Mouse (Mus musculus) gastrocnemius, postnatal 36 days (tissue): Measurements from ENCODE around the gene Gm13420. TPM values are rescaled to one million over a fixed set of nuclear protein-coding genes. Genes with fewer than 3 reads are reported as not detected.

Experiments
- DNase-seq, 2 experiments: peaks; one replicate each; pipeline ENCODE4 v3.0.0; 2022
- intact Hi-C: fragments of 180-260 bp; cut with DNase I; formaldehyde crosslinking; loops from one replicate; pipeline ENCODE4 v1.15.1; 2025
- total RNA-seq, 2 experiments: library from RNA; stranded (reverse); gene quantifications; 2 replicates each; pipeline ENCODE4 v1.2.3; 2021

Gene Gm13420
- total RNA-seq, 2 experiments from 2014 or later = not detected

DNA sequence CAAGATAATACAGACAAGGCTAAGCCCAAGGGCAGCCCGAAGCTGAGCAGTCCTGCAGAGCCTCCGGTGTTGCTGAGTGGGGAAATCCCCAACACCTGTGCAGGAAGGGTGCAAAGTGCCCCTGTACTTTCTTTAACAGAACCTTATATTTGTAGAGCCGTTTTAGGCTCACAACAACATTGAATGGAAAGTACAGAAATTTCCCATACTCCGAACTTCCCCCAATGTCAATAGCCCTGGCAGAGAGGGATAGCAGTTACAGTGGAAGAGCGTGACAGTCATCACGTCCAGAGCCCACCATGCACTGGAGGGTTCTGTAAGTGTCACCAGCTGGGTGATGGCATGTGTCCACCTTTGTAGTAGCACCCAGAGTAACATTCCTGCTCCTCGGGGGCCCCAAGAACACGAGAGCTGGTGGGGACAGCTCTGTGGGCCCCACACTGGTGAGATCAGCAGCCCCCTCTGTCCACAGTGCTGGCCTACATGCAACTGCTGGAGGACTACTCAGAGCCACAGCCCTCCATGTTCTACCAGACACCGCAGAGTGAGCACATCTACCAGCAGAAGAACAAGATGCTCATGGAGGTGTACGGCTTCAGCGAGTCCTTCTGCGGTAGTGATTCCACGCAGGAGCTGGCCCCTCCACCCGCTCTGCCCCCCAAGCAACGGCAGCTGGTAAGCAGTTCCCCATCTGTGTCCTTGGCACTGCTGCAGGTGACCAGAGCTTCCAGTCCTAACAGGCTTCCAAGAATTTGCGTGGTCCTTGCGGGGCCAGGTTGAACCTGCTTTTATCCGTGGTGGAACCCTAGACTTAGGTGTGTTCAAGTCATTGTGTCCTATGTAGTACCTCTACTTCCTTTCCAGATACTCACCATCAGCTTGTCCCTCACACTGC, 44.5 kb downstream of the Gm13420 start:
- DNase-seq = no peak
- intact Hi-C loops = no loop called here

DNA sequence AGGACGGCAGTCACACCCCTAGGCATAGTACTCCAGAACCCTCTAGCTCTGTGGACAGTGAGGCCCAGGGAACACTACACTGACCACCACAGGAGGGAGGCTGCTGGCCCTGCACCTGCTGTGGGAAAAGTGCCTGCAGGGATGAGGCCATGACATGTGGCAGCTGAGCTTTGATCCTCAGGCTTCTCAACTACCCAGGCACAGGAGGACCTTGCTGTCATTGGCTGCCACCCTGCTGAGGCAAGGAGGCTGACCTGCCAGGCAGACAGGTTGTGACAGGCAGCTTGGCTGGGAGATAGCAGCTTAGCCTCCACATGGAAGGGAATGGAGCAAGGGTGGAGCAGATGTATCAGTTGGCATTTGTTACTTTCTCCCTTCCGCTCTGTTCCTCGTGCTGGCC, 46.0 kb downstream of the Gm13420 start:
- intact Hi-C loops = no loop called here
- peak; percentile 39 to 43 for DNase-seq

DNA sequence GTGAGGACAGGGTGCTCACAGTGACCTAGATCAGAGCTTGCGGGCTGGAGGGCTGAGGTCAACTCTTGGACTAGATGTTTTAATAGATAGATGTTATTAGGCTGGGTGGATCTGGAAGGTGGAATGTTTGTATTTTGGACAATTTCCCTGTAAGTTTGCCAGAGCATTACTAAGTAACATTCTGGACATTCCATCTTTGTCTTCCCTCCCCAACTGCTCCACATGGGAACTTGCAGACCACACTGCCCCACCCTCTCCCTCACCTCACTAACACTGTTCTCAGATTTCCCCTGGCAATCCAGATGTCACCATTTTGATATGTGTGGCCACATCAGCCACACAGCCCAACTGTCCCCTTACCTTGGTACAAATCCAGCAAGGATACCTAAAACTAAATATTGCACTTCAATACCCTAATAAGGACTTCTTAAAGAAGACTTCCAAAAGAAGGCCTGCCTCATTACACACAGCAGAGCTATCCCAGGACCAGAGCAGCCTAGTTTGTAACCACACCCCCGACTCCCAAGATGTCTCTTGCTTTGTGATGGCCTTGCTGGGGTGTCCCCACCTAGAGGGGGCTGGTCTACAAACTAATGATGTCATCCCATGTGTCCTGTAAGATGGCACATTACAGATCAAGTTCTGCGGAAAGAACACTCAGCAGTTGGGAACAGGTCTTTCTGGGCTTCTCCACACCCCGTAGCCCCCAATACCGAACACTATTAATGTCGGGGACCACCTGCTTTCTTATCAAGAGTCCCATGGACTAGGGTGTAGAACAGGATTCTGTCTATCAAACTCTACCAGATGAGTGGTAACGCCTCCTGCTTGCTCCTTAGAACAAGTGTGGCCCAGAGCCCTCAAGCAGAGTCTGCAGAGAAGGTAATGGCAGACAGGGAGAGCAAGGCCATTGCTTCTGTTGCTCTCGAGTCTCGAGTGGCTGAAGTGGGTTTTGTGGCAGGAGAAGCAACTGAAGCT, 48.1 kb downstream of the Gm13420 start:
- intact Hi-C loops = no loop called here
- no peak for DNase-seq

DNA sequence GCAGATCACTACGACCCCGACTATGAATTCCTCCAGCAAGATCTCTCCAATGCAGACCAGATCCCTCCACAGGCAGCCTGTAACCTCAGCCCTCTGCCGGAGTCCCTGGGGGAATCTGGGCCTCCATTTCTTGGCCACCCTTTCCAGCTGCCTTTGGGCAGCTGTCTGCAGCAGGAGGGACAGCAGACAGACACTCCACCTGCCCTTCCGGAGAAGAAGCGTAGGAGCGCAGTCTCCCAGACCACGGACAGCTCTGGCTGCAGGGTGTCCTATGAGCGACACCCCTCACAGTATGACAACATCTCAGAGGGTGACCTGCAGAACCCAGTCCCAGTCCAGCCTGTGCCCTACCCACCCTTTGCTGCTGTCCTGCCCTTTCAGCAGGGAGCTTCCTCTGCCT, 49.3 kb downstream of the Gm13420 start:
- DNase-seq = no peak

DNA sequence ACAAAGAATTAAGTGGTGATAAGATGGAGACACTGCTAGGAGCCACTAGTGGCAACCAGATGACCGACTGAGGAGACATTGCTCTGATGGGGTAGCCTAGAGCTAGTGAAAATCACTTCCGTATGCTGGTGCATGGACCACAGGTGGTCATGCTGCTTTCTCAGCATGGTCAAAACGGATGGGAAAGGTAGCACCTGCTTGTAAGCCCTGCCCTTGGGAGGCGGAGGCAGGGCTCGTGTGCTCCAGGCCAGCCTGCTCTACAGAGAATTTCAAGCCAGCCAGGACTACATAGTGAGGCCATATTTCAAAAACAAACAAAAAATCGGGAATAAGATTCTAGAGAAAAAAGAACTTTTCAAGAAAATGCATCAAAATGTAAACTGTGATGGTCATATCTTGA, 50.1 kb downstream of the Gm13420 start:
- DNase-seq = no peak
- intact Hi-C loops = no loop called here

More for the DNA sequence above, 49.3 kb downstream of the Gm13420 start:
- intact Hi-C loops = no loop called here

DNA sequence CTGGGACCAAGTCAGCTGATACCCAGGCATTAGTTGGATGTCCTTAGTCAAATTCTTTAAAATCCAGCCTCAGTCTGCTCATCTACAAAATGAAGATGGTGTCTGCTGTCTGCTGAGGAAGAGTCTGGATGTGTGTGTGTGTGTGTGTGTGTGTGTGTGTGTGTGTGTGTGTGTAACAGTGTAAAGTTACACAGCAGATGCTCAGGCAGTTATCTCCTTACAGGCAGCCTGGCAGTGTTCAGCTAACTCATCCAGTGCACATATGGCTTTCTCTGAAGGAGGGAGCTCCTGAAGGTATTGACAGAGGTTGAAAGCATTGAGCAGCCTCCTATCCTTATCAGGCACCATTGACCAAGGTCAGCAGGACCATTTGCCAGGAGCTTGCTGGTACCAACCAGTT, 50.6 kb downstream of the Gm13420 start:
- no peak for DNase-seq
- intact Hi-C loops = no loop called here

DNA sequence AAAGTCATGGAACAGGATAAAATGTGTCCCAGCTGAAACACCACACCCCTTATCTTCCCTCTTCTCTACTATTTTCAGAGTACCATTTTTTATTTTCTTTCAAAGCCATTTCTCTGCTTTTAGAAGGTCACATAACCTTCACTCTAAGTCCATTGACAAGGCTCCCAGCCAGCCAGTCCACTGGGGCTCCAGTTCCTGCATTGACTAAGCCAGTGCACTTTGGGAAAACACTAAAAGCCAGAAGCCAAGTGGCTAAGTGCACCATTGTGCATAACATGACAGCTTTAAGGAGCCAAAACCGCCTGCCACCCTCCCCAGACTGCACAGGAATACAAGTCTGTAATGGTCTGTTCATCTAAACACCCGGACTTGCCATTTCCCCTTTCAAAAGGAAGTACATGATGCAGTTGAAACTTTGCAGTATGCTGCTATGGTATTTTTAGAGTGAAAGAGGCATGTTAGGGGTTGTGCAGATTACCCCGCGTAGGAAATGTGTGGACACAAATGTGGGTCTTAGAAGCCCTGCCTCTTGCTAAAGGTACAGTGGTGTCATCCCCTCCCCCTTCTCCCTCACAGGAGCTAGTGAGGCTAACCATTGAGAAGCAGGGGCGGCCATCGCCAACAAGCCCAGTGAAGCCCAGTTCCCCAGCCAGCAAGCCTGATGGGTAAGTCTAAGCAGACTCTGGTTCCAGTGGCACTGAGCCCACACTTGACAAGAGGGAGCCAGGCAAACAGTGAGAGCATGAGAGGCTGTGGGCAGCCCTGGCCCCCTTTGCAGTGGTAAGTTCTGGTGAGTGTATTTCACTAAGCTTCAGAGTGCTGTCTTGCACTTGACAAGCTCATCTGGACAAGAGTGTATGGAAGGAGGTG, 52.8 kb downstream of the Gm13420 start:
- intact Hi-C loops = no loop called here
- DNase-seq = no peak

DNA sequence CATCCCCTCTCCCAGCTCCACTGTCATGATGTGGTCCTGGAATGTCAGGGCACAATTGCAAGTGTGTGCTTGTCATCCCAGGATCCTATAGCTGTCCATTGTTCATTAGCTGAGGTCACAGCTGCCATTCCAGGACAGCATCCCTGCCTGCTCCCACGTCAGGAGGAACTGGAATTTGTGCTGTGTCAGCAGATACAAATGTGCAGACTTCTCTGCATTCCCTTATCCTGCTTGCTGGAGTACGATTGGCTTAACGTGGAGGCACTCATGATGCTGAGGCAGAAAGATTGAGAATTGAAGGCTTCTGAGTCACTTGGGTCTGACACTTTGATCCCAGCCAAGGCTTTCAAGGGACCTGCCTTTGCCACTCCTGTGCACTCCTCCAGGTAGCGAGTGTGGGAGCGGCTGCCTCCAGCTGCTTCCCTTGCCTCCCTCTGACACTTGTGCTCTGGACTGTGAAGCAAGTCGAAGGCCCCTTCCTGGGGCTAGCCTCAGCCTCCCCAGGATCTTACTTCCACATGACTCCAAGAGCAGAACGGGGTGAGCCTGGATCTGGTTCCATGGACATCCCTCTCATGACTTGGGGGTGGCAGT, 55.2 kb downstream of the Gm13420 start:
- no peak for DNase-seq
- intact Hi-C loops = no loop called here

Other genes starting within 250 kb of the Gm13420 start
- 100 to 1,000 TPM; 102 to 117 TPM for gene Rapgef1, start 132.0 kb downstream of the Gm13420 start, total RNA-seq
- gene Gm13547, start 7.6 kb upstream of the Gm13420 start, total RNA-seq = not detected
- gene Coq4, start 35.8 kb upstream of the Gm13420 start, total RNA-seq = 10 to 100 TPM in 1 of 2 experiments, 1 to 10 TPM in 1; 8.1 to 11.2 TPM
- 10 to 100 TPM; 21.7 to 24.6 TPM for gene Trub2, start 36.8 kb upstream of the Gm13420 start, total RNA-seq
- gene Slc27a4, start 50.9 kb upstream of the Gm13420 start, total RNA-seq = 1 to 10 TPM; 7.1 to 7.5 TPM
- gene Urm1, start 68.4 kb upstream of the Gm13420 start, total RNA-seq = 10 to 100 TPM; 24.0 to 29.2 TPM
- 1 to 10 TPM; 5.4 to 5.7 TPM for gene Cercam, start 117.5 kb upstream of the Gm13420 start, total RNA-seq
- 10 to 100 TPM; 10.2 to 11.1 TPM for gene Odf2, start 137.5 kb upstream of the Gm13420 start, total RNA-seq
- gene Gle1, start 183.7 kb upstream of the Gm13420 start, total RNA-seq = 10 to 100 TPM; 20.6 to 21.7 TPM
- gene Sptan1, start 213.9 kb upstream of the Gm13420 start, total RNA-seq = 10 to 100 TPM; 42.0 to 55.4 TPM